In genomic region chr9:69766301-69766700, GRCm38 (mm10) we compare ENCODE assay signal across 19 mouse cellular contexts. TPM values are rescaled to one million over a fixed set of nuclear protein-coding genes. Genes with fewer than 3 reads are reported as not detected.
DNase-seq lines count a peak whose midpoint lies in the region; ATAC-seq and TF ChIP-seq lines count a peak whose summit lies in the region.
"Had no signal": no experiment of that assay in that cellular context is flagged by ENCODE, and none has a peak within 500 bp of the region (broad histone marks: within the 10 kb centered on the region; RNA-seq: fewer than 3 reads in every experiment).

No protein-coding gene starts in this region.

- no peak overlapping the region for H3K27ac ChIP-seq in forebrain, embryonic 11.5 days (ENCODE audit: low read depth, low read length)
- H3K27ac ChIP-seq in forebrain, embryonic 14.5 days (ENCODE audit: low read depth, low read length) = no peak overlapping the region
- H3K27ac ChIP-seq in midbrain, embryonic 11.5 days (ENCODE audit: low read depth, low read length) = no peak overlapping the region; the same call in 1 of the 2 replicates
- no peak overlapping the region for H3K27ac ChIP-seq in midbrain, postnatal 0 days (ENCODE audit: low read depth, low read length)
- no peak overlapping the region for H3K27ac ChIP-seq in limb, embryonic 10.5 days
- H3K27ac ChIP-seq: liver, embryonic 12.5 days had no signal

- TF ChIP-seq CTCF in midbrain, postnatal 0 days (IDR thresholded peaks at IDR 0.05) = no peak

- peaks cover 85% of the 10 kb centered on the region for H3K27me3 ChIP-seq in forebrain, embryonic 11.5 days (ENCODE audit: control insufficient read depth, insufficient read depth, low read length)
- peaks cover 93% of the 10 kb centered on the region for H3K27me3 ChIP-seq in forebrain, embryonic 14.5 days (replicated peaks; ENCODE audit: control insufficient read depth, insufficient read depth, low read length)
- peaks cover 45% of the 10 kb centered on the region for H3K27me3 ChIP-seq in midbrain, embryonic 11.5 days (ENCODE audit: control insufficient read depth, insufficient read depth, low read length)
- H3K27me3 ChIP-seq in midbrain, postnatal 0 days (ENCODE audit: insufficient read depth, low read length) = peaks cover 47% of the 10 kb centered on the region
- H3K27me3 ChIP-seq in limb, embryonic 10.5 days (ENCODE audit: low read depth, poor library complexity, severe bottlenecking) = peaks cover 100% of the 10 kb centered on the region

- no peak overlapping the region for H3K4me2 ChIP-seq in forebrain, embryonic 11.5 days (ENCODE audit: low read depth, low read length, severe bottlenecking)
- no peak overlapping the region for H3K4me2 ChIP-seq in forebrain, embryonic 14.5 days (ENCODE audit: low read length)
- peak overlapping the region; percentile 88 for H3K4me2 ChIP-seq in midbrain, embryonic 11.5 days
- H3K4me2 ChIP-seq in midbrain, postnatal 0 days (ENCODE audit: low read depth, low read length, poor library complexity, severe bottlenecking) = no peak overlapping the region
- H3K4me2 ChIP-seq: heart, embryonic 12.5 days; liver, embryonic 12.5 days had no signal

- WGBS in forebrain, embryonic 11.5 days = under 1% methylated on average over 8 of the region's 8 CpGs
- under 1% methylated on average over 8 of the region's 8 CpGs for WGBS in forebrain, embryonic 14.5 days
- WGBS in midbrain, embryonic 11.5 days = 0% methylated on average over 8 of the region's 8 CpGs
- WGBS in midbrain, postnatal 0 days = 5% methylated on average over 8 of the region's 8 CpGs
- under 1% methylated on average over 8 of the region's 8 CpGs for WGBS in limb, embryonic 10.5 days

- H3K9me3 ChIP-seq in forebrain, embryonic 11.5 days (ENCODE audit: control insufficient read depth, low read length) = no peaks in the 10 kb centered on the region
- no peaks in the 10 kb centered on the region for H3K9me3 ChIP-seq in forebrain, embryonic 14.5 days (replicated peaks; ENCODE audit: control insufficient read depth, low read length)
- no peaks in the 10 kb centered on the region for H3K9me3 ChIP-seq in midbrain, embryonic 11.5 days (ENCODE audit: control insufficient read depth, low read length)
- H3K9me3 ChIP-seq in midbrain, postnatal 0 days (ENCODE audit: low read length) = no peaks in the 10 kb centered on the region
- H3K9me3 ChIP-seq in limb, embryonic 10.5 days (replicated peaks) = no peaks in the 10 kb centered on the region
- H3K9me3 ChIP-seq: heart, embryonic 12.5 days; liver, embryonic 12.5 days had no signal

- peaks cover 24% of the 10 kb centered on the region for H3K4me1 ChIP-seq in forebrain, embryonic 11.5 days (replicated peaks; ENCODE audit: control insufficient read depth, insufficient read depth, low read length)
- H3K4me1 ChIP-seq in forebrain, embryonic 14.5 days (ENCODE audit: control insufficient read depth, insufficient read depth, low read length) = peaks cover 4% of the 10 kb centered on the region
- H3K4me1 ChIP-seq in midbrain, embryonic 11.5 days (ENCODE audit: control insufficient read depth, insufficient read depth, low read length) = peaks cover 72% of the 10 kb centered on the region
- no peaks in the 10 kb centered on the region for H3K4me1 ChIP-seq in midbrain, postnatal 0 days (ENCODE audit: insufficient read depth, low read length)
- H3K4me1 ChIP-seq in limb, embryonic 10.5 days = peaks cover 35% of the 10 kb centered on the region
- H3K4me1 ChIP-seq: liver, embryonic 12.5 days had no signal

- DNase-seq in forebrain, embryonic 11.5 days (ENCODE audit: low spot score) = peak; percentile 71
- no peak for DNase-seq in forebrain, embryonic 14.5 days (ENCODE audit: low spot score)
- peak; percentile 97 for DNase-seq in midbrain, embryonic 11.5 days (ENCODE audit: low spot score, missing footprints)
- DNase-seq in midbrain, postnatal 0 days (ENCODE audit: low spot score) = no peak
- peak; percentile 38 for DNase-seq in limb, embryonic 10.5 days (ENCODE audit: low spot score)
- DNase-seq in retina, embryonic 14.5 days (ENCODE audit: low spot score) = peak; percentile 42
- DNase-seq in kidney, postnatal 36 days = no peak
- DNase-seq in frontal cortex, adult 2 months (ENCODE audit: extremely low spot score in 1 of 2, low spot score in 1 of 2) = no peak
- DNase-seq: cerebellum, adult 18-20 months; gastrocnemius, postnatal 14 days; heart, postnatal 4 days had no signal

- H3K9ac ChIP-seq in forebrain, embryonic 11.5 days (ENCODE audit: low read length) = no peak overlapping the region
- H3K9ac ChIP-seq in forebrain, embryonic 14.5 days (ENCODE audit: low read length) = no peak overlapping the region
- H3K9ac ChIP-seq in midbrain, embryonic 11.5 days (ENCODE audit: low read length) = no peak overlapping the region
- H3K9ac ChIP-seq in midbrain, postnatal 0 days (replicated peaks; ENCODE audit: low read length, poor library complexity, severe bottlenecking) = no peak overlapping the region
- H3K9ac ChIP-seq: heart, embryonic 12.5 days; liver, embryonic 12.5 days had no signal

- no peak overlapping the region for H3K4me3 ChIP-seq in forebrain, embryonic 11.5 days (ENCODE audit: low read depth, low read length)
- no peak overlapping the region for H3K4me3 ChIP-seq in forebrain, embryonic 14.5 days (ENCODE audit: low read depth, low read length)
- no peak overlapping the region for H3K4me3 ChIP-seq in midbrain, embryonic 11.5 days (ENCODE audit: low read depth, low read length)
- no peak overlapping the region for H3K4me3 ChIP-seq in midbrain, postnatal 0 days (ENCODE audit: low read depth, low read length)
- no peak overlapping the region for H3K4me3 ChIP-seq in limb, embryonic 10.5 days
- H3K4me3 ChIP-seq: heart, embryonic 12.5 days; liver, embryonic 12.5 days; megakaryocyte, embryonic 14.5 days had no signal

- H3K36me3 ChIP-seq in forebrain, embryonic 11.5 days (ENCODE audit: control insufficient read depth, insufficient read depth, low read length) = no peaks in the 10 kb centered on the region
- no peaks in the 10 kb centered on the region for H3K36me3 ChIP-seq in forebrain, embryonic 14.5 days (ENCODE audit: control insufficient read depth, insufficient read depth, low read length)
- H3K36me3 ChIP-seq in midbrain, embryonic 11.5 days (ENCODE audit: control insufficient read depth, insufficient read depth, low read length) = no peaks in the 10 kb centered on the region
- H3K36me3 ChIP-seq in midbrain, postnatal 0 days (ENCODE audit: insufficient read depth, low read length) = no peaks in the 10 kb centered on the region
- no peaks in the 10 kb centered on the region for H3K36me3 ChIP-seq in limb, embryonic 10.5 days
- H3K36me3 ChIP-seq: heart, embryonic 12.5 days; liver, embryonic 12.5 days had no signal

- ATAC-seq in forebrain, embryonic 11.5 days (replicated peaks; ENCODE audit: low FRiP score) = peak; percentile 58
- no peak for ATAC-seq in forebrain, embryonic 14.5 days
- peak; percentile 57 for ATAC-seq in midbrain, embryonic 11.5 days (ENCODE audit: low FRiP score)
- no peak for ATAC-seq in midbrain, postnatal 0 days (ENCODE audit: low FRiP score)
- ATAC-seq: liver, embryonic 12.5 days had no signal

RNA-seq across cellular contexts. Expression of gene Foxb1, which starts 5.6 kb away (rescaled TPM):
- 1.8 and 2.8 TPM in 2 replicates for polyA plus RNA-seq in forebrain, embryonic 11.5 days (2014; fragmentation: Nextera tagmentation; extraction: Ambion mirVana)
- polyA plus RNA-seq in forebrain, embryonic 14.5 days (2014; fragmentation: Nextera tagmentation; extraction: Ambion mirVana) = 2.2 and 2.5 TPM in 2 replicates
- polyA plus RNA-seq in midbrain, embryonic 11.5 days (2014; fragmentation: Nextera tagmentation; extraction: Ambion mirVana) = 6.1 and 6.5 TPM in 2 replicates
- total RNA-seq in midbrain, postnatal 0 days (2014; rRNA removed) = 18.0 and 18.1 TPM in 2 replicates
- polyA plus RNA-seq in midbrain, postnatal 0 days (2015; fragmentation: Nextera tagmentation; extraction: Ambion mirVana) = 16.5 and 18.5 TPM in 2 replicates
- 0.05 and 0.08 TPM in 2 replicates for polyA plus RNA-seq in limb, embryonic 10.5 days (2016; fragmentation: Nextera tagmentation; extraction: Ambion mirVana)
- not detected in 2 replicates for polyA plus RNA-seq in frontal cortex, adult 2 months (2012; rRNA removed)
- total RNA-seq: gastrocnemius, postnatal 14 days; heart, postnatal 4 days; layer of hippocampus, adult 8-10 months; left cerebral cortex, postnatal 25 days had no signal
- polyA plus RNA-seq: cortical plate, adult 2 months; heart, embryonic 12.5 days; liver, embryonic 12.5 days; lung, embryonic 16.5 days; testis, adult 2 months had no signal

Comparison
In these comparisons a context has a peak if more than half of its experiments do, and no peak if none do; other contexts are left out.
1. ATAC-seq: peak in forebrain, embryonic 11.5 days (single experiment) and midbrain, embryonic 11.5 days (single experiment); none in forebrain, embryonic 14.5 days (single experiment) and midbrain, postnatal 0 days (single experiment).
2. DNase-seq: peak in forebrain, embryonic 11.5 days (single experiment), midbrain, embryonic 11.5 days (single experiment), limb, embryonic 10.5 days (single experiment) and retina, embryonic 14.5 days (single experiment); none in forebrain, embryonic 14.5 days (single experiment), midbrain, postnatal 0 days (single experiment), kidney, postnatal 36 days (0 of 2) and frontal cortex, adult 2 months (0 of 2).